Mouse (Mus musculus): ENCODE measurements around the gene Cd300e. TPM values are rescaled to one million over a fixed set of nuclear protein-coding genes. Genes with fewer than 3 reads are reported as not detected.

Gene Cd300e
- total and polyA plus RNA-seq, 3 experiments: not detected

GRCm38 (mm10) chr11:115098203-115098932 lies 36.4 kb upstream of the Cd300e start:
- Histone ChIP-seq H3K4me3 (ENCODE audit: control insufficient read depth in 1 of 2, insufficient read depth in 1 of 2, low read depth in 2 of 2, low read length in 2 of 2) (no peak overlapping the region), H3K36me3 (ENCODE audit: control insufficient read depth in 1 of 2, insufficient read depth in 2 of 2, low read length in 2 of 2) (no peaks in the 10 kb centered on the region)
- TF ChIP-seq CHD2 (IDR thresholded peaks at IDR 0.05; ENCODE audit: low read length): no peak
- no peak for TF ChIP-seq POLR2A (IDR thresholded peaks at IDR 0.05; ENCODE audit: control insufficient read depth in 1 of 2, insufficient read depth in 1 of 2, low read depth in 1 of 2, low read length in 2 of 2, poor library complexity in 1 of 2)
- no peak for TF ChIP-seq HCFC1 (IDR thresholded peaks at IDR 0.05; ENCODE audit: low read depth, low read length)
- no peak for TF ChIP-seq GABPA (IDR thresholded peaks at IDR 0.05; ENCODE audit: low read depth, low read length)
- no peak for TF ChIP-seq NRF1 (IDR thresholded peaks at IDR 0.05; ENCODE audit: insufficient read depth, low read depth, low read length, poor library complexity, severe bottlenecking)
- TF ChIP-seq ZMIZ1 (IDR thresholded peaks at IDR 0.05; ENCODE audit: low read depth, low read length): no peak
- TF ChIP-seq MAZ (IDR thresholded peaks at IDR 0.05; ENCODE audit: low read depth, low read length): no peak
- TF ChIP-seq MXI1 (IDR thresholded peaks at IDR 0.05; ENCODE audit: low read depth, low read length): no peak
- TF ChIP-seq SMC3 (IDR thresholded peaks at IDR 0.05; ENCODE audit: low read depth, low read length): no peak

GRCm38 (mm10) chr11:115092140-115092539 lies 30.2 kb upstream of the Cd300e start:
- Histone ChIP-seq H3K9me3 (replicated peaks; ENCODE audit: insufficient read depth, low read length) (no peaks in the 10 kb centered on the region), H3K79me2 (ENCODE audit: control insufficient read depth, insufficient read depth, low read length, poor library complexity) (no peaks in the 10 kb centered on the region), H3K4me3 (ENCODE audit: control insufficient read depth in 1 of 2, insufficient read depth in 1 of 2, low read depth in 2 of 2, low read length in 2 of 2) (no peak overlapping the region), H3K27me3 (ENCODE audit: control insufficient read depth in 1 of 2, insufficient read depth in 2 of 2, low read length in 2 of 2) (no peaks in the 10 kb centered on the region), H3K4me1 (ENCODE audit: control insufficient read depth in 1 of 2, insufficient read depth in 2 of 2, low read length in 2 of 2) (no peaks in the 10 kb centered on the region), H3K9ac (ENCODE audit: control insufficient read depth, low read depth, low read length, poor library complexity, severe bottlenecking) (no peak overlapping the region), H3K27ac (ENCODE audit: control insufficient read depth, low read depth, low read length) (no peak overlapping the region), H3K36me3 (ENCODE audit: control insufficient read depth in 1 of 2, insufficient read depth in 2 of 2, low read length in 2 of 2) (no peaks in the 10 kb centered on the region)
- no peak for DNase-seq (ENCODE audit: low read depth, low spot score)
- TF ChIP-seq NRF1 (IDR thresholded peaks at IDR 0.05; ENCODE audit: insufficient read depth, low read depth, low read length, poor library complexity, severe bottlenecking) (no peak), BHLHE40 (IDR thresholded peaks at IDR 0.05; ENCODE audit: borderline replicate concordance, low read depth, low read length) (no peak), POLR2A (IDR thresholded peaks at IDR 0.05; ENCODE audit: control insufficient read depth in 1 of 2, insufficient read depth in 1 of 2, low read depth in 1 of 2, low read length in 2 of 2, poor library complexity in 1 of 2) (no peak), RCOR1 (IDR thresholded peaks at IDR 0.05; ENCODE audit: low read depth, low read length) (no peak), POLR2AphosphoS5 (IDR thresholded peaks at IDR 0.05; ENCODE audit: borderline replicate concordance, low read depth, low read length) (no peak), CTCF (IDR thresholded peaks at IDR 0.05 in 2 of 3, conservative IDR thresholded peaks at IDR 0.05 in 1 of 3; ENCODE audit: control insufficient read depth in 1 of 3, insufficient read depth in 1 of 3, low read depth in 2 of 3, low read length in 3 of 3, poor library complexity in 1 of 3, severe bottlenecking in 1 of 3) (no peak), HCFC1 (IDR thresholded peaks at IDR 0.05; ENCODE audit: low read depth, low read length) (no peak), MAFK (IDR thresholded peaks at IDR 0.05; ENCODE audit: borderline replicate concordance, low read depth, low read length) (no peak), KAT2A (conservative IDR thresholded peaks at IDR 0.05; ENCODE audit: low read depth, low read length) (no peak)

More at GRCm38 (mm10) chr11:115098203-115098932, 36.4 kb upstream of the Cd300e start:
- no peak overlapping the region for H3K27ac ChIP-seq (ENCODE audit: control insufficient read depth, low read depth, low read length)
- no peak for DNase-seq (ENCODE audit: low read depth, low spot score)
- no peaks in the 10 kb centered on the region for H3K27me3 ChIP-seq (ENCODE audit: control insufficient read depth in 1 of 2, insufficient read depth in 2 of 2, low read length in 2 of 2)
- no peak overlapping the region for H3K9ac ChIP-seq (ENCODE audit: control insufficient read depth, low read depth, low read length, poor library complexity, severe bottlenecking)
- H3K79me2 ChIP-seq (ENCODE audit: control insufficient read depth, insufficient read depth, low read length, poor library complexity): no peaks in the 10 kb centered on the region
- H3K4me1 ChIP-seq (ENCODE audit: control insufficient read depth in 1 of 2, insufficient read depth in 2 of 2, low read length in 2 of 2): no peaks in the 10 kb centered on the region
- H3K9me3 ChIP-seq (replicated peaks; ENCODE audit: insufficient read depth, low read length): no peaks in the 10 kb centered on the region

Data from MEL (cell line).